ENCODE assay signal across 27 mouse cellular contexts in genomic region chr4:88136528-88136927, GRCm38 (mm10). TPM values are rescaled to one million over a fixed set of nuclear protein-coding genes. Genes with fewer than 3 reads are reported as not detected.
DNase-seq lines count a peak whose midpoint lies in the region; ATAC-seq and TF ChIP-seq lines count a peak whose summit lies in the region.
"Had no signal": no experiment of that assay in that cellular context is flagged by ENCODE, and none has a peak within 500 bp of the region (broad histone marks: within the 10 kb centered on the region; RNA-seq: fewer than 3 reads in every experiment).

No protein-coding gene starts in this region.

- H3K4me1 ChIP-seq in hindbrain, postnatal 0 days (ENCODE audit: insufficient read depth, low read length): no peaks in the 10 kb centered on the region
- H3K4me1 ChIP-seq in hindbrain, embryonic 13.5 days (replicated peaks): peaks cover 8% of the 10 kb centered on the region
- H3K4me1 ChIP-seq in midbrain, embryonic 16.5 days (ENCODE audit: control insufficient read depth, insufficient read depth, low read length): peaks cover 22% of the 10 kb centered on the region
- peaks cover 21% of the 10 kb centered on the region for H3K4me1 ChIP-seq in midbrain, embryonic 10.5 days
- H3K4me1 ChIP-seq in forebrain, embryonic 14.5 days (ENCODE audit: control insufficient read depth, insufficient read depth, low read length): peaks cover 10% of the 10 kb centered on the region; the same call in 1 of the 2 replicates
- H3K4me1 ChIP-seq in midbrain, postnatal 0 days (ENCODE audit: insufficient read depth, low read length): peaks cover 4% of the 10 kb centered on the region; the same call in 1 of the 2 replicates
- H3K4me1 ChIP-seq: liver, embryonic 15.5 days had no signal

- no peaks in the 10 kb centered on the region for H3K36me3 ChIP-seq in hindbrain, postnatal 0 days (ENCODE audit: insufficient read depth, low read length)
- H3K36me3 ChIP-seq in hindbrain, embryonic 13.5 days: no peaks in the 10 kb centered on the region
- no peaks in the 10 kb centered on the region for H3K36me3 ChIP-seq in midbrain, embryonic 16.5 days (ENCODE audit: control insufficient read depth, insufficient read depth, low read length)
- H3K36me3 ChIP-seq in midbrain, embryonic 10.5 days: no peaks in the 10 kb centered on the region
- no peaks in the 10 kb centered on the region for H3K36me3 ChIP-seq in forebrain, embryonic 14.5 days (ENCODE audit: control insufficient read depth, insufficient read depth, low read length)
- no peaks in the 10 kb centered on the region for H3K36me3 ChIP-seq in midbrain, postnatal 0 days (ENCODE audit: insufficient read depth, low read length)
- H3K36me3 ChIP-seq: embryonic facial prominence, embryonic 15.5 days; hindbrain, embryonic 12.5 days; liver, embryonic 15.5 days had no signal

- H3K27ac ChIP-seq in hindbrain, postnatal 0 days: no peak overlapping the region
- H3K27ac ChIP-seq in hindbrain, embryonic 13.5 days: no peak overlapping the region
- H3K27ac ChIP-seq in midbrain, embryonic 16.5 days (ENCODE audit: low read length): peak overlapping the region; percentile 66; the same call in 1 of the 2 replicates
- no peak overlapping the region for H3K27ac ChIP-seq in midbrain, embryonic 10.5 days (replicated peaks)
- no peak overlapping the region for H3K27ac ChIP-seq in forebrain, embryonic 14.5 days (ENCODE audit: low read depth, low read length)
- peak overlapping the region; percentile 26; the same call in 1 of the 2 replicates for H3K27ac ChIP-seq in midbrain, postnatal 0 days (ENCODE audit: low read depth, low read length)
- H3K27ac ChIP-seq: hindbrain, embryonic 12.5 days; liver, embryonic 15.5 days; stomach, postnatal 0 days had no signal

- no peaks in the 10 kb centered on the region for H3K27me3 ChIP-seq in hindbrain, postnatal 0 days (ENCODE audit: insufficient read depth, low read length)
- no peaks in the 10 kb centered on the region for H3K27me3 ChIP-seq in hindbrain, embryonic 13.5 days
- H3K27me3 ChIP-seq in midbrain, embryonic 16.5 days (ENCODE audit: control insufficient read depth, insufficient read depth, low read depth, low read length): no peaks in the 10 kb centered on the region
- no peaks in the 10 kb centered on the region for H3K27me3 ChIP-seq in midbrain, embryonic 10.5 days (ENCODE audit: low read depth, poor library complexity, severe bottlenecking)
- H3K27me3 ChIP-seq in forebrain, embryonic 14.5 days (replicated peaks; ENCODE audit: control insufficient read depth, insufficient read depth, low read length): no peaks in the 10 kb centered on the region
- H3K27me3 ChIP-seq in midbrain, postnatal 0 days (ENCODE audit: insufficient read depth, low read length): no peaks in the 10 kb centered on the region
- H3K27me3 ChIP-seq: embryonic facial prominence, embryonic 15.5 days; hindbrain, embryonic 12.5 days; liver, embryonic 15.5 days; Patski had no signal

- TF ChIP-seq CTCF in hindbrain, postnatal 0 days (IDR thresholded peaks at IDR 0.05; ENCODE audit: low read depth): no peak
- TF ChIP-seq CTCF in midbrain, postnatal 0 days (IDR thresholded peaks at IDR 0.05): no peak

- 0 out of 2 replicates have a peak overlapping the region, but pooled peaks have one; percentile 1 for H3K4me2 ChIP-seq in hindbrain, postnatal 0 days (ENCODE audit: low read depth, low read length)
- no peak overlapping the region for H3K4me2 ChIP-seq in hindbrain, embryonic 13.5 days
- peak overlapping the region; percentile 29 for H3K4me2 ChIP-seq in midbrain, embryonic 16.5 days (ENCODE audit: low read length)
- no peak overlapping the region for H3K4me2 ChIP-seq in forebrain, embryonic 14.5 days (ENCODE audit: low read length)
- H3K4me2 ChIP-seq in midbrain, postnatal 0 days (ENCODE audit: low read depth, low read length, poor library complexity, severe bottlenecking): no peak overlapping the region
- H3K4me2 ChIP-seq: heart, embryonic 11.5 days; hindbrain, embryonic 12.5 days; liver, embryonic 15.5 days; lung, embryonic 14.5 days had no signal

- H3K4me3 ChIP-seq in hindbrain, postnatal 0 days (ENCODE audit: low read length): no peak overlapping the region
- no peak overlapping the region for H3K4me3 ChIP-seq in hindbrain, embryonic 13.5 days
- no peak overlapping the region for H3K4me3 ChIP-seq in midbrain, embryonic 16.5 days (ENCODE audit: low read depth, low read length)
- no peak overlapping the region for H3K4me3 ChIP-seq in midbrain, embryonic 10.5 days
- H3K4me3 ChIP-seq in forebrain, embryonic 14.5 days (ENCODE audit: low read depth, low read length): no peak overlapping the region
- no peak overlapping the region for H3K4me3 ChIP-seq in midbrain, postnatal 0 days (ENCODE audit: low read depth, low read length)
- H3K4me3 ChIP-seq: embryonic facial prominence, embryonic 15.5 days; hindbrain, embryonic 12.5 days; liver, embryonic 15.5 days had no signal

- H3K9me3 ChIP-seq in hindbrain, postnatal 0 days (ENCODE audit: low read length): no peaks in the 10 kb centered on the region
- H3K9me3 ChIP-seq in hindbrain, embryonic 13.5 days: no peaks in the 10 kb centered on the region
- no peaks in the 10 kb centered on the region for H3K9me3 ChIP-seq in midbrain, embryonic 16.5 days (replicated peaks; ENCODE audit: control insufficient read depth, low read length, poor library complexity, severe bottlenecking)
- H3K9me3 ChIP-seq in midbrain, embryonic 10.5 days (replicated peaks): no peaks in the 10 kb centered on the region
- H3K9me3 ChIP-seq in forebrain, embryonic 14.5 days (replicated peaks; ENCODE audit: control insufficient read depth, low read length): no peaks in the 10 kb centered on the region
- H3K9me3 ChIP-seq in midbrain, postnatal 0 days (ENCODE audit: low read length): no peaks in the 10 kb centered on the region
- H3K9me3 ChIP-seq: embryonic facial prominence, embryonic 15.5 days; hindbrain, embryonic 12.5 days; liver, embryonic 15.5 days had no signal

- DNase-seq in hindbrain, postnatal 0 days (ENCODE audit: low spot score): no peak
- no peak for DNase-seq in midbrain, embryonic 10.5 days (ENCODE audit: low spot score)
- peak; percentile 68 for DNase-seq in forebrain, embryonic 14.5 days (ENCODE audit: low spot score)
- DNase-seq in midbrain, postnatal 0 days (ENCODE audit: low spot score): peak; percentile 11
- no peak for DNase-seq in cerebellum, adult 9-10 months
- DNase-seq in cerebellum, adult 8-10 months: no peak
- DNase-seq: adrenal gland, postnatal 25 days; cerebellum, adult 2 months; cerebellum, postnatal 36 days; gastrocnemius, postnatal 25 days; heart, adult 18-20 months; heart, postnatal 36 days; kidney, adult 11 months; kidney, postnatal 25 days; lung, postnatal 14 days; spleen, adult 18-20 months; thymus, adult 18-20 months; thymus, postnatal 25 days had no signal

- 32% methylated on average over 4 of the region's 4 CpGs for WGBS in hindbrain, postnatal 0 days
- WGBS in hindbrain, embryonic 13.5 days: 48% methylated on average over 4 of the region's 4 CpGs
- WGBS in midbrain, embryonic 16.5 days: 10% methylated on average over 4 of the region's 4 CpGs
- WGBS in midbrain, embryonic 10.5 days: 55% methylated on average over 4 of the region's 4 CpGs
- 12% methylated on average over 4 of the region's 4 CpGs for WGBS in forebrain, embryonic 14.5 days
- WGBS in midbrain, postnatal 0 days: 8% methylated on average over 4 of the region's 4 CpGs

- no peak for ATAC-seq in hindbrain, postnatal 0 days
- ATAC-seq in hindbrain, embryonic 13.5 days (ENCODE audit: low FRiP score): no peak
- peak; percentile 85 for ATAC-seq in midbrain, embryonic 16.5 days
- peak; percentile 61; the same call in 1 of the 2 replicates for ATAC-seq in forebrain, embryonic 14.5 days
- ATAC-seq in midbrain, postnatal 0 days (ENCODE audit: low FRiP score): no peak; the same call in 1 of the 2 replicates
- ATAC-seq: Patski had no signal

- H3K9ac ChIP-seq in hindbrain, postnatal 0 days (replicated peaks; ENCODE audit: low read length): no peak overlapping the region
- no peak overlapping the region for H3K9ac ChIP-seq in hindbrain, embryonic 13.5 days
- H3K9ac ChIP-seq in midbrain, embryonic 16.5 days (ENCODE audit: low read depth, low read length): no peak overlapping the region
- no peak overlapping the region for H3K9ac ChIP-seq in forebrain, embryonic 14.5 days (ENCODE audit: low read length)
- H3K9ac ChIP-seq in midbrain, postnatal 0 days (replicated peaks; ENCODE audit: low read length, poor library complexity, severe bottlenecking): no peak overlapping the region
- H3K9ac ChIP-seq: embryonic facial prominence, embryonic 15.5 days; hindbrain, embryonic 12.5 days; liver, embryonic 15.5 days; lung, embryonic 14.5 days had no signal

RNA-seq across cellular contexts. Expression of gene Focad, which starts 42.1 kb away (rescaled TPM):
- 32.5 and 34.1 TPM in 2 replicates for total RNA-seq in hindbrain, postnatal 0 days (2014; rRNA removed)
- 9.2 and 9.6 TPM in 2 replicates for polyA plus RNA-seq in hindbrain, postnatal 0 days (2015; fragmentation: Nextera tagmentation; extraction: Ambion mirVana)
- 10.2 and 11.2 TPM in 2 replicates for polyA plus RNA-seq in hindbrain, embryonic 13.5 days (2015; fragmentation: Nextera tagmentation; extraction: Ambion mirVana)
- 13.3 and 13.6 TPM in 2 replicates for polyA plus RNA-seq in midbrain, embryonic 16.5 days (2015; fragmentation: Nextera tagmentation; extraction: Ambion mirVana)
- polyA plus RNA-seq in midbrain, embryonic 10.5 days (2016; fragmentation: Nextera tagmentation; extraction: Ambion mirVana): 17.6 and 18.1 TPM in 2 replicates
- 19.5 and 20.1 TPM in 2 replicates for polyA plus RNA-seq in forebrain, embryonic 14.5 days (2014; fragmentation: Nextera tagmentation; extraction: Ambion mirVana)
- 35.2 and 36.9 TPM in 2 replicates for total RNA-seq in midbrain, postnatal 0 days (2014; rRNA removed)
- polyA plus RNA-seq in midbrain, postnatal 0 days (2015; fragmentation: Nextera tagmentation; extraction: Ambion mirVana): 8.1 and 9.0 TPM in 2 replicates

Comparison
In these comparisons a context has a peak if more than half of its experiments do, and no peak if none do; other contexts are left out.
1. ATAC-seq: peak in midbrain, embryonic 16.5 days (single experiment) and forebrain, embryonic 14.5 days (single experiment); none in hindbrain, postnatal 0 days (single experiment), hindbrain, embryonic 13.5 days (single experiment) and midbrain, postnatal 0 days (single experiment).
2. DNase-seq: peak in forebrain, embryonic 14.5 days (single experiment) and midbrain, postnatal 0 days (single experiment); none in hindbrain, postnatal 0 days (single experiment), midbrain, embryonic 10.5 days (single experiment), cerebellum, adult 9-10 months (single experiment) and cerebellum, adult 8-10 months (single experiment).
3. H3K27ac ChIP-seq: peak in midbrain, embryonic 16.5 days (single experiment) and midbrain, postnatal 0 days (single experiment); none in hindbrain, postnatal 0 days (single experiment), hindbrain, embryonic 13.5 days (single experiment), midbrain, embryonic 10.5 days (single experiment) and forebrain, embryonic 14.5 days (single experiment).
4. H3K4me2 ChIP-seq: peak in hindbrain, postnatal 0 days (single experiment) and midbrain, embryonic 16.5 days (single experiment); none in hindbrain, embryonic 13.5 days (single experiment), forebrain, embryonic 14.5 days (single experiment) and midbrain, postnatal 0 days (single experiment).